Mouse (Mus musculus) common myeloid progenitor, adult 5-6 weeks (primary cell): ENCODE data around the gene Ppp2r5b. TPM values are rescaled to one million over a fixed set of nuclear protein-coding genes. Genes with fewer than 3 reads are reported as not detected.

Source experiments
- ATAC-seq: replicated peaks from 2 replicates; pipeline ENCODE4 v1.8.0; 2016; ENCODE audit warnings: low read depth, mild to moderate bottlenecking, moderate TSS enrichment, inconsistent platforms; ENCODE audit not compliant: poor library complexity, severe bottlenecking
- total RNA-seq: library from RNA; stranded (forward); fragments of 200-1000, 187-1606 nt; gene quantifications from 2 replicates; pipeline ENCODE4 v1.2.3, GENCODE M21; 2017

Ppp2r5b gene
- total RNA-seq, 1 experiment from 2014 or later: 4.2 TPM

- no peak for ATAC-seq
Observed at GRCm38 (mm10) chr19:6269798-6270475, 34.3 kb upstream of the Ppp2r5b start.

DNA sequence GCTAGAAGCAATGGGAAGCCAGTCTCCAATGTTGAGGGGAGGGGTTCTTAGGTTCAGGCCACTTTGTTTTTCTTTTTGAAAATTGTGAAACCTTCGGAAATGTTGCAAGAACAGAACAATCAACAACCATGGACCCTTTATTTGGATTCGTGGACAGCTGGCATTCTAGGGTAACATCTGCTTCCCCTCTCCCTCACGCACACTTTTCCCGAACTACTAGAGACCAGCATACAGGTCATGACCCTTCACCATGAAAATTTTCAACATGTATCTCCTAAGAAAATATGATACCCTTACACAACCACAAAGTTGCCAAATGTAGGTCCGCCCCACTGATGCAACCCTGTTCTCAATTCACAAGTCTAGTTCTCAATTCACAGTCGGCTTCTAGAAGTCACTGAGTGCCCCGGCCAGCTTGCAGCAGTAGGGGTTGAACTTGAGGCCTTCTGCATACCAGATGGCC is 33.0 kb upstream of the Ppp2r5b start:
- ATAC-seq: peak; percentile 40

DNA sequence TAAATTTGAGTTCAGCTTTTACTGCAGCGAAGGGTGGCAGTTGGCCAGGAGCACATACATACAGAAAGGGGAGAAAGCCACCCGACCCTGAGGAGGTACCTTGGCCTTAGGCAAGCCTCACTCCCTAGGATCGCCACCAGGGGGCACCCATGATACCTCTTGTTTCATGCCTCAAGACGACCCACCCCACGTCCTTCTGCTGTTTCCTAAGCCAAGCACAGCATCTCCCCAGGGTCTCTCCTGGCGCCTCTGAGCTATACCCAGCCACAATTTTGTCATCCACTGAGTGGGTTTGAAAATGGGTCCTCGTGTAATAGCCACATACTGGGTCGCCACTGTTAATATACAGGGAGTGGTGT is 32.5 kb upstream of the Ppp2r5b start:
- peak; percentile 79 for ATAC-seq

DNA sequence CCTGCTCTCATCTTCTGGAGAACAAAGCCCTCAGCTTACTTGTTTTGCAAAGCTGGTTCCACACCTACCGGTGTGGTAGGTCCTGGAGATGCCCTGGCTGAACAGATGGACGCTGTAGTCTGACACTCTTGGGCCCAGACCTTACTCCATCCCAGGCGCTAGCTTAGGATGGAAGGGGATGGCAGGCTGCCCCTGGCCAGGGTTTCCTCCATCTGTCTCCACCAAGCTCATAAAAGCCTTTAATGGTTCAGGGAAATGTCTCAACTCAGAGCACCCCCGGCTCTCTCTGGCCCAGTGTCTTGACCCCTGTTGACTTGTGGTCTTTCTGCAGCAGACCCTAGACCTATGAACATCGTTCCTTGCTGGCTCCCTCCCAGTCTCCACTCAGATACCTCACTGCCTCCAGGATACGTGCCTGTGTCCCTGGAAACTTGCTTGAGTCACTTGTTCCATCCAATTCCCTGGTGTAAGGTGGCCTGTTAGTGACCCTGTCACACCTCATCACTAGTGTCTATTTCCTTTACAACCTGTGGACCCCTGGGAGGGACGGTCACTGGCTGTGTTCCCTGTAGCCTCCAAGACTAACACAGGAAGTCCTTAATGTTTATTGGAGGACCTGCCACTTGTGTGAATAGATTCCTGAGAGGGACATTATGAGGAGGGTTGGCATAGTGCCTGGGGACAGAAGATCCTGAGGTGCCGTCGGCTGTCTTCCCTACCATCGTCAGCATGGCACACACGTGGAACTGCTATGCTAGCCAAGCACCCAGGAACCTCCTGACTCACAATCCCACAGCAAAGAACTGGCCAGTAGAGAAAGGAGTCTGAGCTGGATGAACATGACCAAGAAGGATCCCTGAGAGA is 31.9 kb upstream of the Ppp2r5b start:
- ATAC-seq: no peak

- no peak for ATAC-seq
Observed at GRCm38 (mm10) chr19:6265727-6266182, 30.1 kb upstream of the Ppp2r5b start.

DNA sequence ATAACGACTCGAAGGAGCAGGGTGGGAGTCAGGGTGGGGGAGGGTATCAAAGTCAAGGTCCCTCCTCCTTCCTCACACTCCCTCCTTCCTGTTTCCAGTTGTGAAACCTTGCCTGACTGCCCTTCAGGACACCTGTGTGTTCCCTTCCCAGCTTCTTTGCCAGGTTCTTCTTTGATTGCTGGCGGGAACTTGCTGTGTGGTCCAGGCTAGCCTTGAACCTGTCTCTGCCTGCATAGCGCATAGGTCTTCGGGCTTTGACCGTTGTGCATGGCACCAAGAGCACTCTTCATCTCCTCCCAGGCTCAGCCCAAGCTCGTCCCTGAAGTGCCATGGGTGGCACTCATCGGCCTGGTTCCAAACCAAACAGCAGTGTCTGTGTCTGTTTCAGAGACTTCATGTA is 29.3 kb upstream of the Ppp2r5b start:
- no peak for ATAC-seq

GRCm38 (mm10) chr19:6264200-6264599 is 28.5 kb upstream of the Ppp2r5b start:
- no peak for ATAC-seq

DNA sequence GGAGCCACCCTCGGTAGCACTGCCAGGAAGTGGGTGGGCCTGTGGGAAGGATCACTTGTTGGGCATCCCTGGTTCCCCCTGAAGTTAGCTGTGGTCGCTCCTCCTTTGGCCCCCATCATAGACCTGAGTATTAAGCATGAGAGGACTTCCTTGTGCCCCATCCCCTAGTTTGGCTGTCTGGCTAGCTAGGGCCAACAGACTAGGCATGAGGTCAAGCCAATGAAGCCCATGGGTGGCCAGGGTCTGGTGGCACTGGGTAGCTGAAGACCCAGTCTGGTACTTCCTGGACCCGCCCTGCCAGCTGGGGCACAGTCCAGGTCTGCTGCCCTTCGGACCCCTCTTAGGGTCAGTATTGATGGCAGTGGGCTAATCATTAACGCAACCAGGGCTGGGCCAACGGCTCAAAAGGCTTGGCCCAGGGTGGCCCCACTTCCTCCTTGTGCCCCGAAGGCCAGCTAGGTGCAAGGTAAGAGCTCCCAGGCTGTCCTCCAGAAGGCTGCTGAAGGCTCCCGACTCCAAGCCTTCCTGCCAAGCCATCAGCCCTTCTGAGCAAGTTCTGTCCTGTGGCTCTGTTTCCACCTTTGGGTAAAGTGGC is 27.3 kb upstream of the Ppp2r5b start:
- no peak for ATAC-seq

DNA sequence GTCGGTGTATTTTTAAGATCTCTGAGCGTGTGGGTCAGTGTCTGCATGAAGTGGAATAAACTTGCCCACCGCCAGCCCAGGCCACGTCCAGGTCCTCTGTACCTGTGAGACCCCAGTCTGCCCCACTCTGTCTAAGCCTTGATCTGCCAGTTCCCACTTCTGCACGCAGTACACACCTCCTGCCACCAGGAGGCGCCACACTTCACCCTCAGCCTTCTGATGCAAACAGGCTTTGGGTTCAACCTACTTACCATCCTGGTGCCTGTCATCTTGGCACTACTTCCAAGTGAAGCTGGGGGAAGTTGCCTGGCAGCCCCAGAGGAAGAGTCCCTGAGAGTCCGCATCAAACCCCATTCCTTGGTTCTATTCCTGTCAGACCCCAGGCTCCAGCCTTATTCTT is 26.6 kb upstream of the Ppp2r5b start:
- peak; percentile 76 for ATAC-seq

GRCm38 (mm10) chr19:6261379-6261778 is 25.7 kb upstream of the Ppp2r5b start:
- no peak for ATAC-seq

DNA sequence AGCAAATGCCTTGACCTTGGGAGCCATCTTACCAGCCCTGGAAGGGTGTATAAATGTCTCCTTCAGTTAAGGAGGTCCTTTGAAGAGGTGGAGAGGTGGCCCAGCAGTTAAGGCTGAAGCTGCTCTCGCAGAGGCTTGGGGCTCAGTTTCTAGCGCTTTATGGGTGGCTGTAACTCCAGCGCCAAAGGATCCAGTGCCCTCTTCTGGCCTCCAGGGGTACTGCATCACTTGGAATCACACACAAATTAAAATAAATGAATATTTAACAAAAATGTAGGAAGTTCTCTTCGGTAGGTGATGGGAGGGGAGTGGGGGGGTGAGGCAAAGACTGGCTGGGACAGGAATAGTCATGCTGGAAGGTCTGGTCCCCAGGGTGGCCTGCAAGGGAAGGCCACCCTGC is 25.3 kb upstream of the Ppp2r5b start:
- ATAC-seq: no peak

DNA sequence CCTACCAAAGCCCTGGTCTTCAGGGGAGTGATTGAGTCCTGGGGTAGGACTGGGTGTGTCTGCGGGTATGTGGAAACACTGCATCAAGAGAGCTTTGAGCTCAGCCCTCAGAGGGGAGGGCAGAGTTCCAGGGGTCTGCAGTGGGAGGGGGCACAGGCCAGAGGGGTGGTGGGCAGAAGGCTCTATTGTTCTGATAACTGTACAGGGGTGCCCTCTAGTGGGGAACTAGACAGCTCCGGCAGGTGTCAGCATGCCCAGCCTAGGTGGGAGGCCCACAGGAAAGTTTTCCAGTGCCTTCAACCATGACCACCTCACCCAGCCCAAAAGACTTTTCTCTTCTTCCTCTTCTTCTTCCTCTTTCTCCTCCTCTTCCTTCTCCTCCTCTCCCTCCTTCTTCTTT is 24.8 kb upstream of the Ppp2r5b start:
- ATAC-seq: 0 out of 2 replicates have a peak, but pooled peaks have one; percentile 30

- no peak for ATAC-seq
Observed at GRCm38 (mm10) chr19:6253021-6253420, 17.3 kb upstream of the Ppp2r5b start.

DNA sequence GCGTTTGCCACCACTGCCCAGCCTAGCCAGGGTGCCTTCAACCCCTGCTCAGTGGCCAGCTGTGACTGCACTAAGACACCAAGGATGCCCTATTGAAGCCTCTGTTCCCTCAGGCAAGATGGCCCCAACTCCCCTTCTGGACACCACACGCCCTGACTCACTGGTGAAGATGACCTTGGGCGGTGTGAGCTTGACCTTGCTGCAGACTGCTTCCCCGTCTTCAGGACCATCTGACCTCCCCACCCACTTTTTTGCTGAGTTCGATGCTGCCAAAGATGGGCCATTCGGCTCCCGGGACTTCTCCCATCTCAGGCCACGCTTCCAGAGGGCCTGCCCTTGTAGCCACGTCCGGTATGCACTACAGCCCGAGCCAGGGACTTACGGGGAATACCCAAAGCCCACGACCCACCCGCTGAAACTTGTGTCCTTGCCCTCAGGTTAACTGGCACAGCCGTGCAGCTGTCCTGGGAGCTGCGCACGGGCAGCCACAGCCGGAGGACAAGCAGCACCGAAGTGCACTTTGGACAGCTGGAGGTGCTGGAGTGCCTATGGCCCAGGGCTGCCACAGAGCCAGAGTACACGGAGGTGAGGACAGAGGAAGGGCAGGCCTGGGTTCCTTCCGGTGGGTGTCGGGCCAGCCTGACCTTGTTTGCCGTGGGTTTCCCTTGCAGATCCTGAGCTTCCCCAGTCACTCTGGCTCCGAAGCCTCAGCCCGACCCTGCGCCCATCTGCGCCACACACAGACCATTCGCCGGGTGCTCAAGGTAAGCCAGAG is 12.0 kb upstream of the Ppp2r5b start:
- no peak for ATAC-seq

DNA sequence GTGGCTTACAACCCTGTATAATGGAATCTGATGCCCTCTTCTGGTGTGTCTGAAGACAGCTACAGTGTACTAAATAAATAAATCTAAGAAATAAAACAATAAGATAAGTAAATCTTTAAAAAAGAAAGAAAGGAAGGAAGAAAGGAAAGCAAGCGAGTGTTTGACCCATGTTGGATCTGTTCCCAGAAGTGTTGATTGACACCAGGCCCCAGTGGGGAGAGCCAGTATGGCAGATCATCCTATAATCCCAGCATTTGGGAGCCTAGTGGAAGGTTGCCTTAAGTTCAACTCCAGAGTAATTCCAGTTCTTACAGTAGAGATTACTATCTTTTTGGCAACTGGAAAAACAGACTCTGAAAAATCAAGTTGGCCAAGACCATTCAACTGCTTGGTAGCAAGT is 10.1 kb upstream of the Ppp2r5b start:
- no peak for ATAC-seq

DNA sequence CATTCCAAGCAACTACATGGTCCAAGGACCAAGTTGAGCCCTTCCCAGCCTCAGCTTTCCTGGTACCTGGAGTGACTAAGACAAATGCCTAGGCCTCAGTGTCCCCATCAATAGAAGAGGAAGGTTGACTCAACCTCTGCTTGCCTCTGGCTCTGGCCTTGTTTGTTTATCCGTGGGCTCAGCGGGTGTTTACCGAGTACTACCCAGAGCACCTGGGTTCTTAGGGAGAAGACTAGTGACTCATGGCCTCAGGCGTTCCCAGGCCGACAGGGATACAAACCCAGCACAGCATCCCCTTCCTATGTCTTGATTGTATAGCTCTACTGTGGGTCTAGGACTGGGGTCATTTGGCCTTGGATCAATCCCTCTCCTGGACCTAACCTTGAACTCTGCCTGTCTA is 7.6 kb upstream of the Ppp2r5b start:
- ATAC-seq: no peak

DNA sequence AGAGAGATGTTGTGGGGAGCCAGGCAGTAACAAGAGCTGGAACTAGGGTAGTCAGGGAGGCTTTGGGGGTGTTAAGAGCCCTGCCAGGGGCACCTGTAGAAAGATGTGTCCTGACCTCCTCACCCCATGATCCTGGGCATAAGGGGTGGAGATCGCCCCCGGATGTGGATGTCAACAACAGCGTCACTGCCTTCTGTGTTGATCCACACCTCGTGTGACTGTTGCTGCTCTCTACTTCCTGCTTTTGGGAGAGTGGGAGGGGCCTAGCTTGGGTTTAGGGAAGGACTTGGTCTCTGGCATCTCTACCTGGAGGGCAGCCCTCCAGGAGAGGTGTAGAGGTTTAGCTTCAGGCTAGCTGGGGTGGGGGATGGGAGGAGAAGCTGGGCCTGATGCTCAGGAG is 6.6 kb upstream of the Ppp2r5b start:
- peak; percentile 75 for ATAC-seq

DNA sequence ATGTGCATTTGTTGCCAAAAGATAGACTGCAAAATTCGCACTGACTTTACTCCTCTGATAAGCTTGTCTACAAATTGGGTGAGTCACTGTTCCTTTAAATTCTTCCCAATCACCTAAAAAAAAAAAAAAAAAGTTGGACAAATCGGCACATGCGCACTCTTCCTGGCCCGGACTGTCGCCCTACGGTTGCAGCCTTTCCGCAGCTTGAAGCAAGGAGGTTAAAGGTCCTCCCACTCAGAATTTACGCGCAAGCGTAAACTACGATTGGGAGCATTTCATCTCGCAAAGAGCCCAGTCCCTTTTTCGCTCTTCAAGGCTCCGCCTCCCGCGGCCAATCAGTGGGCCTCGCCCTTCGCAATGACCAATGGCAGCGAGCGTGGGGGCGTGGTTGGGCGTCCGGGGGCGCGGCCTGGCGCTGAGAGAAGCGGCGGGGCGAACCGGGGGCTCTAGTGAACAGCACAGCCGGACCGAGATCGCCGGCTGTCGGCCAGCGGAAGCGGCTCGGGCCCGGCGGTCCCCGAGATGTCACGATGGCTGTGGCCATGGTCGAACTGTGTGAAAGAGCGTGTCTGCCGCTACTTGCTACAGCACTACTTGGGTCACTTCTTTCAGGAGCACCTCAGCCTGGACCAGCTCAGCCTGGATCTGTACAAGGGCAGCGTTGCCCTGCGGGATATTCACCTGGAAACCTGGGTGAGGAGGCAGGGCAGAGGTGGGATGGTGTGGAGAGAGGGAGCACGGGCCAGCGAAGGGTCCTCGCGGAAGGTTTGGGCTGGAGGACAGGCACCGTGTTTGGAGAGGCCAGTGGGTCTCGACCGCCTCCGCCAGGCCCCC is 5.8 kb upstream of the Ppp2r5b start, which contains the start of gene Atg2a:
Gene Atg2a (plus strand): TSS at position 395 of the 834 bp plus-strand sequence.
- ATAC-seq: peak; percentile 92

DNA sequence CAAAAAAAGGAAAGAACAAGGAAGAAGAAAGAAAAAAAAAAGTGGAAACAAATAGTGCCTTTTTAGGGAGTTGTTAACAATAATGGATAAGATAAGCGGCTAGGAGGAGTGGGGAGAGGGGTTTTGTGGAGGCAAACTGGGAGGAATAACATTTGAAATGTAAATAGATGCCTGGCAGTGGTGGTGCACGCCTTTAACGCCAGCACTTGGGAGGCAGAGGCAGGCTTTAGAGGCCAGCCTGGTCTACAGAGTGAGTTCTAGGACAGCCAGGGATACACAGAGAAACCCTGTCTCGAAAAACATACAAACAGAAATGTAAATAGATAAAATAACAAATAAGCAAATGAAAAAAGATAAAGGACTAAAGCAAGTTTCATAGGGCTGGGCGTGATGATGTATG is 5.1 kb upstream of the Ppp2r5b start:
- ATAC-seq: no peak
